Mouse (Mus musculus) brain, embryonic 14.5 days (tissue): ENCODE data around the gene Pitx1.

Source experiments
- CTCF ChIP-seq: fragments of 200-500 bp; IDR thresholded peaks from 2 replicates; pipeline ENCODE4 v1.5.1; 2012; ENCODE audit warnings: inconsistent platforms, mild to moderate bottlenecking, moderate library complexity, borderline replicate concordance; ENCODE audit not compliant: insufficient read depth, insufficient read length; ENCODE audit errors: extremely low read depth
- POLR2A ChIP-seq: fragments of 200-500 bp; IDR thresholded peaks from 2 replicates; pipeline ENCODE4 v1.6.1; 2012; ENCODE audit warnings: mild to moderate bottlenecking, inconsistent platforms, borderline replicate concordance; ENCODE audit not compliant: poor library complexity, insufficient read depth, insufficient read length, severe bottlenecking; ENCODE audit errors: extremely low read depth

- TF ChIP-seq CTCF (no peak), POLR2A (no peak)
Measured at GRCm38 (mm10) chr13:55860483-55860882, 24.5 kb upstream of the Pitx1 start.
